Mouse (Mus musculus) adrenal gland, adult (tissue): Measurements from ENCODE around the gene Comp.

Experiments used
- DNase-seq, 2 experiments: peaks; one replicate each; pipeline ENCODE4 v3.0.0; 2022 to 2023; ENCODE audit warnings: low spot score in 1 of 2; ENCODE audit not compliant: inconsistent age in 2 of 2

Comp gene

GRCm38 (mm10) chr8:70396184-70396583, 22.8 kb downstream of the Comp start:
- no peak for DNase-seq

- no peak for DNase-seq
Observed at GRCm38 (mm10) chr8:70397611-70398563, 24.5 kb downstream of the Comp start.

GRCm38 (mm10) chr8:70404212-70404611, 30.9 kb downstream of the Comp start:
- DNase-seq: no peak

- DNase-seq: no peak
Observed at GRCm38 (mm10) chr8:70405189-70405588, 31.8 kb downstream of the Comp start.

- no peak for DNase-seq
Observed at GRCm38 (mm10) chr8:70406427-70407069, 33.2 kb downstream of the Comp start.

GRCm38 (mm10) chr8:70408301-70408700, 34.9 kb downstream of the Comp start:
- no peak for DNase-seq

- DNase-seq: no peak
Observed at GRCm38 (mm10) chr8:70409019-70409418, 35.7 kb downstream of the Comp start.

- no peak for DNase-seq
Observed at GRCm38 (mm10) chr8:70409455-70409871, 36.1 kb downstream of the Comp start.

GRCm38 (mm10) chr8:70410281-70410680, 36.9 kb downstream of the Comp start:
- DNase-seq: no peak

- no peak for DNase-seq
Observed at GRCm38 (mm10) chr8:70414310-70414946, 41.1 kb downstream of the Comp start.

- peak; percentile 84 to 89 for DNase-seq
Observed at GRCm38 (mm10) chr8:70415540-70416451, 42.4 kb downstream of the Comp start.

- DNase-seq: no peak
Observed at GRCm38 (mm10) chr8:70416941-70417340, 43.6 kb downstream of the Comp start.

GRCm38 (mm10) chr8:70417914-70418313, 44.6 kb downstream of the Comp start:
- no peak for DNase-seq

GRCm38 (mm10) chr8:70418954-70419353, 45.6 kb downstream of the Comp start:
- no peak for DNase-seq

GRCm38 (mm10) chr8:70419879-70420643, 46.7 kb downstream of the Comp start:
- DNase-seq: no peak

GRCm38 (mm10) chr8:70421349-70422104, 48.2 kb downstream of the Comp start:
- peak; percentile 35 to 57 for DNase-seq

GRCm38 (mm10) chr8:70422722-70423121, 49.4 kb downstream of the Comp start:
- DNase-seq: no peak

GRCm38 (mm10) chr8:70426300-70426907, 53.0 kb downstream of the Comp start:
- DNase-seq: no peak

- DNase-seq: no peak
Observed at GRCm38 (mm10) chr8:70431213-70431612, 57.9 kb downstream of the Comp start.
